ENCODE assay signal across 8 mouse cellular contexts in genomic region chr12:3792248-3792647, GRCm38 (mm10). TPM values are rescaled to one million over a fixed set of nuclear protein-coding genes. Genes with fewer than 3 reads are reported as not detected.
DNase-seq lines count a peak whose midpoint lies in the region; ATAC-seq and TF ChIP-seq lines count a peak whose summit lies in the region.

No protein-coding gene starts in this region.

- TF ChIP-seq POLR2A in heart, adult 2 months (IDR thresholded peaks at IDR 0.05; ENCODE audit: insufficient read depth, low read depth, low read length), result no peak

- peak; percentile 25; the same call in 1 of the 2 replicates for ATAC-seq in forebrain, embryonic 13.5 days
- ATAC-seq in liver, embryonic 15.5 days (ENCODE audit: insufficient read depth), result no peak

- no peak overlapping the region for H3K9ac ChIP-seq in heart, adult 2 months (ENCODE audit: low read depth, low read length)
- peak overlapping the region; percentile 58 for H3K9ac ChIP-seq in forebrain, embryonic 13.5 days
- no peak overlapping the region for H3K9ac ChIP-seq in liver, embryonic 15.5 days

- no peak for DNase-seq in heart, adult 2 months
- no peak for DNase-seq in heart, postnatal 25 days (ENCODE audit: low spot score)
- DNase-seq in thymus, postnatal 25 days, result no peak
- no peak for DNase-seq in layer of hippocampus, adult 11-12 months (ENCODE audit: low spot score)
- DNase-seq in thymus, postnatal 36 days, result no peak

- H3K4me3 ChIP-seq in heart, adult 2 months, result peak overlapping the region; percentile 40
- H3K4me3 ChIP-seq in E14TG2a.4 (replicated peaks; ENCODE audit: low read length), result peak overlapping the region; percentile 39
- peak overlapping the region; percentile 36 for H3K4me3 ChIP-seq in forebrain, embryonic 13.5 days
- H3K4me3 ChIP-seq in liver, embryonic 15.5 days (replicated peaks), result peak overlapping the region; percentile 40

- WGBS in heart, adult 2 months, result 22% methylated on average over 8 of the region's 8 CpGs
- 26% methylated on average over 8 of the region's 8 CpGs for WGBS in forebrain, embryonic 13.5 days
- 16% methylated on average over 8 of the region's 8 CpGs for WGBS in liver, embryonic 15.5 days (ENCODE audit: insufficient replicate concordance)

- no peaks in the 10 kb centered on the region for H3K36me3 ChIP-seq in heart, adult 2 months (ENCODE audit: control insufficient read depth, insufficient read depth, low read length)
- no peaks in the 10 kb centered on the region for H3K36me3 ChIP-seq in E14TG2a.4 (ENCODE audit: insufficient read depth, low read length)
- H3K36me3 ChIP-seq in forebrain, embryonic 13.5 days (ENCODE audit: poor library complexity, severe bottlenecking), result no peaks in the 10 kb centered on the region
- no peaks in the 10 kb centered on the region for H3K36me3 ChIP-seq in liver, embryonic 15.5 days (replicated peaks)

- H3K27ac ChIP-seq in heart, adult 2 months, result peak overlapping the region; percentile 62
- H3K27ac ChIP-seq in forebrain, embryonic 13.5 days, result no peak overlapping the region
- no peak overlapping the region for H3K27ac ChIP-seq in liver, embryonic 15.5 days (replicated peaks)

- H3K4me1 ChIP-seq in heart, adult 2 months (ENCODE audit: control insufficient read depth, insufficient read depth, low read length), result peaks cover 1% of the 10 kb centered on the region
- H3K4me1 ChIP-seq in E14TG2a.4 (replicated peaks; ENCODE audit: low read depth, low read length), result peaks cover 42% of the 10 kb centered on the region
- H3K4me1 ChIP-seq in forebrain, embryonic 13.5 days, result peaks cover 13% of the 10 kb centered on the region
- H3K4me1 ChIP-seq in liver, embryonic 15.5 days (replicated peaks), result peaks cover 8% of the 10 kb centered on the region; the same call in 1 of the 2 replicates

- H3K9me3 ChIP-seq in E14TG2a.4 (ENCODE audit: low read length), result no peaks in the 10 kb centered on the region
- H3K9me3 ChIP-seq in forebrain, embryonic 13.5 days (replicated peaks), result no peaks in the 10 kb centered on the region
- no peaks in the 10 kb centered on the region for H3K9me3 ChIP-seq in liver, embryonic 15.5 days (replicated peaks)

- H3K79me2 ChIP-seq in heart, adult 2 months (replicated peaks; ENCODE audit: control insufficient read depth, insufficient read depth, low read length), result no peaks in the 10 kb centered on the region

- H3K4me2 ChIP-seq in forebrain, embryonic 13.5 days, result peak overlapping the region; percentile 60
- H3K4me2 ChIP-seq in liver, embryonic 15.5 days, result peak overlapping the region; percentile 64

- TF ChIP-seq EP300 in heart, adult 2 months (IDR thresholded peaks at IDR 0.05; ENCODE audit: insufficient read depth, low read depth, low read length), result no peak

- no peaks in the 10 kb centered on the region for H3K27me3 ChIP-seq in heart, adult 2 months (ENCODE audit: control insufficient read depth, insufficient read depth, low read length)
- peaks cover 41% of the 10 kb centered on the region for H3K27me3 ChIP-seq in E14TG2a.4 (ENCODE audit: insufficient read depth, low read length)
- H3K27me3 ChIP-seq in forebrain, embryonic 13.5 days, result peaks cover 18% of the 10 kb centered on the region
- peaks cover 31% of the 10 kb centered on the region for H3K27me3 ChIP-seq in liver, embryonic 15.5 days

- intact Hi-C loops in heart, adult 2 months (cut with DNase I), result no loop called here
- intact Hi-C loops in heart, postnatal 25 days (cut with DNase I), result loop anchor here (5.0 kb wide), 1 partner anchor 95 kb away; no protein-coding TSS in a partner anchor

- no peak for TF ChIP-seq CTCF in heart, adult 2 months (IDR thresholded peaks at IDR 0.05)
- no peak for TF ChIP-seq CTCF in E14TG2a.4 (conservative IDR thresholded peaks at IDR 0.05; ENCODE audit: low read length)

RNA-seq across cellular contexts. Expression of gene Dnmt3a, which starts 13.6 kb away (rescaled TPM):
- total RNA-seq in heart, adult 2 months (2021), result 10 to 100 TPM; 50.9 to 56.0 TPM
- polyA plus RNA-seq in heart, adult 2 months (2012; rRNA removed), result 13.6 and 22.4 TPM in 2 replicates
- total RNA-seq in heart, postnatal 25 days (2021), result 10 to 100 TPM; 85.3 to 95.1 TPM
- polyA plus RNA-seq in forebrain, embryonic 13.5 days (2015; fragmentation: Nextera tagmentation; extraction: Ambion mirVana), result 98.5 and 110 TPM in 2 replicates
- polyA plus RNA-seq in liver, embryonic 15.5 days (2015; fragmentation: Nextera tagmentation; extraction: Ambion mirVana), result 21.8 TPM in 2 replicates
